Mouse (Mus musculus): ENCODE data around the gene Ambra1. TPM values are rescaled to one million over a fixed set of nuclear protein-coding genes. Genes with fewer than 3 reads are reported as not detected.

Ambra1 gene
- polyA plus RNA-seq, 1 experiment from 2014 or later, result 7.3 TPM

DNA sequence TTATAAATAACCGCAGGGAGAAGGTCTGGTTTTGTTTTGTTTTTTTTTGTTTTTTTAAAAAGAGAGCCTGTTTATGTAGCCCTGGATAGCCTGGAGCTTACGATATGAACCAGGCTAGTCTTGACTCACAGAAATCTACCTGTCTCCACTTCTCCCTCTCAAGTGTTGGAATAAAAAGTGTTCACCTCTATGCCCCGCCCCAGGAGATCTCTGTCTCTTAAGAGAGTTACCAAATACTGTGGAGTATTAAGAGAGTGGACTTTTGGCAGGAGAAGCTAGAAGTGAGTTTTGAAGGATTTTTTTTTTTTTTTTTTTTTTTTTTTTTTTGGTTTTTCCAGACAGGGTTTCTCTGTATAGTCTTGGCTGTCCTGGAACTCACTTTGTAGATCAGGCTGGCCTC lies 65.2 kb downstream of the Ambra1 start:
- Histone ChIP-seq H3K27me3 (replicated peaks; ENCODE audit: insufficient read depth, low read length) (no peaks in the 10 kb centered on the region), H3K9me3 (ENCODE audit: low read length) (no peaks in the 10 kb centered on the region), H3K36me3 (ENCODE audit: insufficient read depth, low read length) (no peaks in the 10 kb centered on the region), H3K27ac (ENCODE audit: low read length) (no peak overlapping the region), H3K9ac (replicated peaks; ENCODE audit: low read depth) (no peak overlapping the region), H3K4me1 (ENCODE audit: insufficient read depth, low read depth, low read length) (no peaks in the 10 kb centered on the region), H3K4me2 (replicated peaks; ENCODE audit: low read depth, low read length) (no peak overlapping the region), H3K4me3 (ENCODE audit: low read depth, low read length) (no peak overlapping the region)
- ATAC-seq (no peak; the same call in 1 of the 2 replicates), DNase-seq (ENCODE audit: low spot score) (peak; percentile 59)
- WGBS, result 49% methylated on average over 3 of the region's 3 CpGs
- TF ChIP-seq EP300 (IDR thresholded peaks at IDR 0.05) (no peak), CTCF (IDR thresholded peaks at IDR 0.05) (no peak)

DNA sequence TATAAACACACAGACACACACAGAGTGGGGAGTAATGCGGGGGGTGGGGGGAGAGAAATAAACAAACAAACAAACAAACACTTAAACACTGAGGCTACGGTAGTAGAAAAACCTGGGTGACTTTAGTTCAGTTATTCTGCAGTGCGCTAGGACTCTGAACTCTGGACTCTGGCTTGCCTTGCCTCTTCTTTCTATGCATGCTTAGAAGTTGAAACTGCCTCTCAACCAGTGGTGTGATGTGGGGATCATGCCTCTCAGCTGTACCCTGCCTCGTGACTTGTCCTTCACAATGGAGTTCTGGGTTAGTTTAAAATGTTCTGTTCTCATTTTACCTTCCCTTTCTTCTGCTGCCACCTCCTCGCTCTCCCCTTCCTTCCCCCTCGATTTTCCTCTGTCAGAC lies 81.5 kb downstream of the Ambra1 start:
- no peak for TF ChIP-seq EP300 (IDR thresholded peaks at IDR 0.05)
- TF ChIP-seq CTCF (IDR thresholded peaks at IDR 0.05), result no peak
- ATAC-seq, result no peak

DNA sequence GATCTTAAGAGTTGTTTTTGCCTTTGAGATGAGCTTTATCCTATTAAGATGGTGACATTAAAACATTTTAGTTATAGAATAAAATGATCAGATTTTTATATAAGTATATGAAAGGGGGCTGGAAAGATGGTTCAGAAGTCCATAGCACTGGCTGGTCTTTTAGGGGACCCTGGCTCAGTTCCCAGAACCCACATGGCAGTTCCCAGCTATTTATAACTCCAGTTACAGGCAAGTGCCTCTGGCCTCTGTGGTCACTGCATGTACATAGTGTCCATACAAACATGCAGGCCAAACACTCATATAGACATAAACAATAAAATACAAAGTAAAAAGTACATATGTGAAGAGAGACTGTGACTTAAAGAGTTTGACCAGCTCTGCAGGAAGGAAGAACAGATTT lies 86.8 kb downstream of the Ambra1 start:
- no peak for DNase-seq (ENCODE audit: low spot score)
- ATAC-seq, result no peak
- no peaks in the 10 kb centered on the region for H3K4me1 ChIP-seq (ENCODE audit: insufficient read depth, low read depth, low read length)
- H3K27ac ChIP-seq (ENCODE audit: low read length), result no peak overlapping the region
- H3K27me3 ChIP-seq (replicated peaks; ENCODE audit: insufficient read depth, low read length), result no peaks in the 10 kb centered on the region
- no peak overlapping the region for H3K4me3 ChIP-seq (ENCODE audit: low read depth, low read length)
- no peak overlapping the region for H3K9ac ChIP-seq (replicated peaks; ENCODE audit: low read depth)
- no peaks in the 10 kb centered on the region for H3K9me3 ChIP-seq (ENCODE audit: low read length)
- H3K4me2 ChIP-seq (replicated peaks; ENCODE audit: low read depth, low read length), result no peak overlapping the region
- H3K36me3 ChIP-seq (ENCODE audit: insufficient read depth, low read length), result no peaks in the 10 kb centered on the region; the same call in 1 of the 2 replicates
- TF ChIP-seq CTCF (IDR thresholded peaks at IDR 0.05) (no peak), EP300 (IDR thresholded peaks at IDR 0.05) (no peak)

More for the DNA sequence above, 81.5 kb downstream of the Ambra1 start:
- H3K4me3 ChIP-seq (ENCODE audit: low read depth, low read length), result no peak overlapping the region
- 96% methylated on average over 6 of the region's 6 CpGs for WGBS
- H3K4me1 ChIP-seq (ENCODE audit: insufficient read depth, low read depth, low read length), result no peaks in the 10 kb centered on the region
- no peak for DNase-seq (ENCODE audit: low spot score)
- no peaks in the 10 kb centered on the region for H3K36me3 ChIP-seq (ENCODE audit: insufficient read depth, low read length)
- no peak overlapping the region for H3K27ac ChIP-seq (ENCODE audit: low read length)
- H3K9me3 ChIP-seq (ENCODE audit: low read length), result no peaks in the 10 kb centered on the region
- no peaks in the 10 kb centered on the region for H3K27me3 ChIP-seq (replicated peaks; ENCODE audit: insufficient read depth, low read length)
- H3K9ac ChIP-seq (replicated peaks; ENCODE audit: low read depth), result no peak overlapping the region
- no peak overlapping the region for H3K4me2 ChIP-seq (replicated peaks; ENCODE audit: low read depth, low read length)

DNA sequence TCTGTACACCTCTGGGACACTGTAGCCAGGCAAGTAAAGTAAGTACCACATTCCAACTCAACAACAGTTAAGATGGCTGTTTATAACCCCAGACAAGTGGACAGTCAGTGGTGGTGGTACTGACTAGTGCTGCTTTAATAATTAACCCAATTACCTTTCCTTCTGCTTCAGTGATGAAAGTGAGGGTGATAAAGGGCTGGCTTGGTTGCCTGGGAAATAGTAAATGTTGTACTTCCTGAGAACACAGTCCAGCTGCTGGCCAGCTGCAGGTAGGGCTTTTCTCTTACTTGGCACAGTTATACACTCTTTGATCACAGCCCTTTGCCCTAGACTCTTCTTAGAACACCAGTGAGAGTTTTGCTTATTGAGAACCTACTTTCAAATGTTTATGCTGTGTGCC lies 102.3 kb downstream of the Ambra1 start:
- Histone ChIP-seq H3K4me1 (ENCODE audit: insufficient read depth, low read depth, low read length) (no peaks in the 10 kb centered on the region), H3K36me3 (ENCODE audit: insufficient read depth, low read length) (no peaks in the 10 kb centered on the region), H3K27me3 (replicated peaks; ENCODE audit: insufficient read depth, low read length) (no peaks in the 10 kb centered on the region), H3K9me3 (ENCODE audit: low read length) (no peaks in the 10 kb centered on the region), H3K9ac (replicated peaks; ENCODE audit: low read depth) (no peak overlapping the region), H3K4me3 (ENCODE audit: low read depth, low read length) (no peak overlapping the region), H3K4me2 (replicated peaks; ENCODE audit: low read depth, low read length) (no peak overlapping the region), H3K27ac (ENCODE audit: low read length) (no peak overlapping the region)
- TF ChIP-seq CTCF (IDR thresholded peaks at IDR 0.05) (no peak), EP300 (IDR thresholded peaks at IDR 0.05) (no peak)
- no peak for ATAC-seq
- no peak for DNase-seq (ENCODE audit: low spot score)

DNA sequence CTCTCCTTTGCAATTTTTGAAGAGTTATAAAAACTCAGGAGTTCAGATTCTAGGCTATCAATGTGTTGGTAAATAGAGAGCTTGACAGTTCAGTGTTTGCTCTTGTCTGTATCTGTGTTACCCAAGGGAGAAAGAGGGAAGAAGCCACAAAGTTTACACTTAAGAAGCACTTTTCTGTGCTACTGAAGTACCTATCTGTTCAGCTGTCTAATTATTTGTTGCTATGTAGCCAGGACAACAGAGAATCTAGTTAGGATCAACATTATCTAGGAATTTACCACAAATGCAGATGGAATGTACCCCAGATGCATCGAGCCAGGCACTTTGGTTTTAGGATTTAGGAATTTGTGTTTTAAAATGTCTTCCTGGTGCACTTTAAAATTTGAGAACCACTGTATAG lies 104.3 kb downstream of the Ambra1 start:
- no peak for ATAC-seq
- Histone ChIP-seq H3K27me3 (replicated peaks; ENCODE audit: insufficient read depth, low read length) (no peaks in the 10 kb centered on the region), H3K4me1 (ENCODE audit: insufficient read depth, low read depth, low read length) (no peaks in the 10 kb centered on the region), H3K9me3 (ENCODE audit: low read length) (no peaks in the 10 kb centered on the region), H3K4me3 (ENCODE audit: low read depth, low read length) (no peak overlapping the region), H3K9ac (replicated peaks; ENCODE audit: low read depth) (no peak overlapping the region), H3K4me2 (replicated peaks; ENCODE audit: low read depth, low read length) (no peak overlapping the region), H3K36me3 (ENCODE audit: insufficient read depth, low read length) (no peaks in the 10 kb centered on the region), H3K27ac (ENCODE audit: low read length) (no peak overlapping the region)
- WGBS, result 82% methylated on average over 1 of the region's 1 CpGs
- no peak for TF ChIP-seq CTCF (IDR thresholded peaks at IDR 0.05)
- TF ChIP-seq EP300 (IDR thresholded peaks at IDR 0.05), result no peak
- no peak for DNase-seq (ENCODE audit: low spot score)

DNA sequence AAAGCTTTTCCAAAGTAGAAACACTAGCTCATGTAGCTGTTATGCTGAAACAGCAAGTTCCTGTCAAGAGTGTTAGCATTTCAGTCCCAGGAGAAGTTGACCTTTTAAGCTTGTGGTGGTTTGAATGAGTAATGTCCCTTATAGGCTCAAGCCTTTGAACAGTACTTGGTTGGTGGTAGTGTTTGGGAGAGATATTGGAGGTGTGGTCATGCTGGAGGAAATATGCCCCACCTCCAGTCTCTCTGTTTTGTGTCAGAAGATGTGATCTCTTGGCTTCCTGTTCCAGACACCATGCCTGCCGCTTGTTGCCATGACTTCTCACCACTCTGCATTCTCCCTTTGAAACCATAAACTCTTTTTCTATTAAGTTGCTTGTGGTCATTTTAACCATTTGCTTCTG lies 105.1 kb downstream of the Ambra1 start:
- no peaks in the 10 kb centered on the region for H3K27me3 ChIP-seq (replicated peaks; ENCODE audit: insufficient read depth, low read length)
- H3K4me1 ChIP-seq (ENCODE audit: insufficient read depth, low read depth, low read length), result no peaks in the 10 kb centered on the region
- peak; percentile 10 for DNase-seq (ENCODE audit: low spot score)
- H3K9ac ChIP-seq (replicated peaks; ENCODE audit: low read depth), result no peak overlapping the region
- TF ChIP-seq CTCF (IDR thresholded peaks at IDR 0.05) (no peak), EP300 (IDR thresholded peaks at IDR 0.05) (no peak)
- WGBS, result 50% methylated on average over 1 of the region's 1 CpGs
- no peak overlapping the region for H3K27ac ChIP-seq (ENCODE audit: low read length)
- no peaks in the 10 kb centered on the region for H3K36me3 ChIP-seq (ENCODE audit: insufficient read depth, low read length)
- no peaks in the 10 kb centered on the region for H3K9me3 ChIP-seq (ENCODE audit: low read length)
- no peak overlapping the region for H3K4me3 ChIP-seq (ENCODE audit: low read depth, low read length)
- H3K4me2 ChIP-seq (replicated peaks; ENCODE audit: low read depth, low read length), result no peak overlapping the region
- ATAC-seq, result peak; percentile 16; the same call in 1 of the 2 replicates

- no peak for ATAC-seq
- TF ChIP-seq EP300 (IDR thresholded peaks at IDR 0.05) (no peak), CTCF (IDR thresholded peaks at IDR 0.05) (no peak)
- no peak for DNase-seq (ENCODE audit: low spot score)
- no peaks in the 10 kb centered on the region for H3K9me3 ChIP-seq (ENCODE audit: low read length)
- no peaks in the 10 kb centered on the region for H3K4me1 ChIP-seq (ENCODE audit: insufficient read depth, low read depth, low read length)
- no peak overlapping the region for H3K4me3 ChIP-seq (ENCODE audit: low read depth, low read length)
- no peak overlapping the region for H3K4me2 ChIP-seq (replicated peaks; ENCODE audit: low read depth, low read length)
- H3K27ac ChIP-seq (ENCODE audit: low read length), result no peak overlapping the region
- no peaks in the 10 kb centered on the region for H3K36me3 ChIP-seq (ENCODE audit: insufficient read depth, low read length)
- 87% methylated on average over 3 of the region's 3 CpGs for WGBS
- H3K27me3 ChIP-seq (replicated peaks; ENCODE audit: insufficient read depth, low read length), result no peaks in the 10 kb centered on the region
- no peak overlapping the region for H3K9ac ChIP-seq (replicated peaks; ENCODE audit: low read depth)
These were observed 105.7 kb downstream of the Ambra1 start for GRCm38 (mm10) chr2:91835631-91836030.

Measured in lung, postnatal 0 days (tissue).